Mouse (Mus musculus) liver, postnatal 0 days (tissue): Measurements from ENCODE around the gene Tomm34.

Experiments
- CTCF ChIP-seq: sonication (generic); IDR thresholded peaks from 2 replicates; pipeline ENCODE4 v1.5.1; 2016; ENCODE audit warnings: antibody characterized with exemption, low read depth
- EP300 ChIP-seq: IDR thresholded peaks from 2 replicates; pipeline ENCODE4 v1.6.1; 2016; ENCODE audit warnings: antibody characterized with exemption, low read depth, mild to moderate bottlenecking

DNA sequence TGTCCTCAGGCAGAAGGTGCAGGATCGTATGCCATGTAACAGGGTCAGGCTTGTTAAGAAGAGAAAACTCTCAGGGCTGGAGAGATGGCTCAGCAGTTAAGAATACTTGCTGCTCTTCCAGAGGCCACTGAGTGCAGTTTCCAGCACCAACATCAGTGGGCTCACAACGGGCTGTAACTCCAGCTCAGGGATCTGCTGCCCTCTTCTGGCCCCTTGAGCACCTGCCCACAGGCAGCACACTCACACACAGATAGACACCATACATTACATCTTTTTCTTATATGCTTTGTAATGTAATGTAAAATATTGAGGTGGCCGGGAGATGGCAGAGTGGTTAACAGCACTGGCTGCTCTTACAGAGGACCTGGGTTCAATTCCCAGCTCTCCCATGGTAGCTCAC lies 38.0 kb downstream of the Tomm34 start:
- peak; percentile 22; the same call in 1 of the 2 replicates for TF ChIP-seq CTCF
- TF ChIP-seq EP300 = no peak
